Mouse (Mus musculus) forebrain, postnatal 0 days (tissue): Measurements from ENCODE around the gene Szt2. TPM values are rescaled to one million over a fixed set of nuclear protein-coding genes. Genes with fewer than 3 reads are reported as not detected.

Experiments used
- ATAC-seq: fragments of 200-750 bp; cut with Nextera tagmentation; 2 replicates; pipeline ENCODE4 v1.8.0; 2017; ENCODE audit warnings: mild to moderate bottlenecking, moderate library complexity
- DNase-seq: peaks from one replicate; pipeline ENCODE4 v3.0.0-alpha.2; 2015
- H3K27ac ChIP-seq: fragments of 300-500 bp; sonication (generic); 2 replicates; pipeline ENCODE4 v1.5.1; 2014; ENCODE audit warnings: low read depth, mild to moderate bottlenecking, antibody characterized with exemption, low read length, moderate library complexity, mixed read lengths
- H3K27me3 ChIP-seq: fragments of 300-500 bp; sonication (generic); 2 replicates; pipeline ENCODE4 v1.6.1; 2014; ENCODE audit warnings: mild to moderate bottlenecking, low read length, mixed read lengths; ENCODE audit not compliant: insufficient read depth
- H3K36me3 ChIP-seq: fragments of 300-500 bp; sonication (generic); 2 replicates; pipeline ENCODE4 v1.6.1; 2014; ENCODE audit warnings: mild to moderate bottlenecking, moderate library complexity; ENCODE audit not compliant: insufficient read depth
- H3K4me1 ChIP-seq: fragments of 300-500 bp; sonication (generic); 2 replicates; pipeline ENCODE4 v1.6.1; 2014; ENCODE audit warnings: antibody characterized with exemption; ENCODE audit not compliant: insufficient read depth
- H3K4me2 ChIP-seq: fragments of 300-500 bp; sonication (generic); 2 replicates; pipeline ENCODE4 v1.6.1; 2014; ENCODE audit warnings: low read depth, mild to moderate bottlenecking, moderate library complexity
- H3K4me3 ChIP-seq: fragments of 300-500 bp; sonication (generic); 2 replicates; pipeline ENCODE4 v1.5.1; 2014; ENCODE audit warnings: low read depth, low read length, mixed read lengths
- H3K9ac ChIP-seq: fragments of 300-500 bp; sonication (generic); 2 replicates; pipeline ENCODE4 v1.6.1; 2014; ENCODE audit warnings: mild to moderate bottlenecking
- H3K9me3 ChIP-seq: fragments of 300-500 bp; sonication (generic); 2 replicates; pipeline ENCODE4 v1.6.1; 2016; ENCODE audit warnings: low read length
- CTCF ChIP-seq: sonication (generic); IDR thresholded peaks from 2 replicates; pipeline ENCODE4 v1.5.1; 2016; ENCODE audit warnings: antibody characterized with exemption, control low read depth, low read depth
- WGBS: fragments of 180-500 bp; shearing (Covaris S2); extraction: QIAGEN DNeasy Blood & Tissue Kit; methylation state at CpG from one replicate; pipeline ENCODE4 v1.1.7; 2014; 5-methylcytosine and 5-hydroxymethylcytosine counted together
- polyA plus RNA-seq: library from polyadenylated mRNA; unstranded; fragments of >200 nt; fragmentation: Nextera tagmentation; extraction: Ambion mirVana; gene quantifications from 2 replicates; pipeline ENCODE4 v1.2.1, GENCODE M21; 2015
- total RNA-seq: library from RNA; depleted of rRNA; stranded (reverse); fragments of >200 nt; gene quantifications from 2 replicates; pipeline ENCODE4 v1.2.3, GENCODE M21; 2014

Szt2 gene
- total and polyA plus RNA-seq, 2 experiments from 2014 or later, result 3.4 to 21.1 TPM

- DNase-seq, result peak; percentile 97
- Histone ChIP-seq H3K27ac (peak within 1 kb of the TSS; percentile 88), H3K9me3 (no peaks in the 10 kb centered on the region), H3K4me1 (peaks cover 5% of the 10 kb centered on the region), H3K4me3 (peak within 1 kb of the TSS; percentile 49), H3K27me3 (no peaks in the 10 kb centered on the region), H3K36me3 (peaks cover 7% of the 10 kb centered on the region), H3K9ac (peak within 1 kb of the TSS; percentile 63), H3K4me2 (peak within 1 kb of the TSS; percentile 87)
- peak; percentile 99 for ATAC-seq
- TF ChIP-seq CTCF, result peak; percentile 28; the same call in 1 of the 2 replicates
- 2% methylated on average over 66 of the region's 67 CpGs for WGBS
Observed at GRCm38 (mm10) chr4:118436820-118437603, 27.9 kb upstream of the Szt2 start, which contains the start of gene Cdc20. Cdc20 (minus strand) TSS chr4:118437352.

GRCm38 (mm10) chr4:118432332-118432731 is 23.3 kb upstream of the Szt2 start:
- DNase-seq (no peak), ATAC-seq (no peak)
- H3K36me3 ChIP-seq, result peaks cover 9% of the 10 kb centered on the region
- H3K9ac ChIP-seq, result no peak overlapping the region
- no peak overlapping the region for H3K4me3 ChIP-seq
- no peaks in the 10 kb centered on the region for H3K9me3 ChIP-seq
- 71% methylated on average over 8 of the region's 8 CpGs for WGBS
- peaks cover 13% of the 10 kb centered on the region for H3K4me1 ChIP-seq
- no peaks in the 10 kb centered on the region for H3K27me3 ChIP-seq
- no peak overlapping the region for H3K4me2 ChIP-seq
- no peak overlapping the region for H3K27ac ChIP-seq
- TF ChIP-seq CTCF, result no peak

DNA sequence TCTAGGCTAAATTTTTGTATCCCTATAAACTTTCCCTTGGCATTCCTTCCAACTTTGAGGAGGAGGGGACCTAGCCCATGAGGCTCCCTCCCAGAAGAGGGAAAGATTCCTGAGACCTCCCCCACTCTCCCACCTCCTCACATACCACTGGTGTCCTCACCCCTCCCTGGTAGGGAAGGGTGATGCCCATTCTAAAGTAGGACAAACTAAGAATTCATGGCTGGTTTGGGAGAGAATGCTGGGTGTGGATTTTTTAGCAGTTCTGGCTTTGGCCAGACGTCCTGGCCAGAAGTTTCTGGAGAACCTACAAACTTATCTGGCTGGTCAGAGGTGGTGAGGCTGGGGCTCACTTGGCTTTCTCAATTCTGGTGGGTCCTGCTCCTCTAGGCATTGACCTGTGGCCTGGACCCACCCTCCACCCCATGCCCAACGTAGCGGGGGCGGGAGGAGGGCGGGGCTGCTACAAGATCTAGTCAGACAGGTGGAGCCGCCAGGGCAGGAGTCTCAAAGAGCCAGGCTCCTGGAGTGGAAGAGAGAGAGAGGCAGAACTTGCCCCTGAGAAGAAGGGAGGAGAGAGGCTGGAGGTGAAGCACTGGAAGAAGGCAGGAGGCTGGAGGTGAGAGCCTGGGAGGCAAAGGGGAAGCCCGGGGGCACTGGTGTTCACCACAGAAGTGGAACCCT is 20.3 kb upstream of the Szt2 start:
- ATAC-seq (no peak), DNase-seq (no peak)
- peaks cover 18% of the 10 kb centered on the region for H3K4me1 ChIP-seq
- no peak overlapping the region for H3K4me3 ChIP-seq
- no peaks in the 10 kb centered on the region for H3K9me3 ChIP-seq
- TF ChIP-seq CTCF, result no peak
- no peaks in the 10 kb centered on the region for H3K27me3 ChIP-seq
- peaks cover 9% of the 10 kb centered on the region for H3K36me3 ChIP-seq
- no peak overlapping the region for H3K4me2 ChIP-seq
- WGBS, result 69% methylated on average over 7 of the region's 7 CpGs
- no peak overlapping the region for H3K9ac ChIP-seq
- no peak overlapping the region for H3K27ac ChIP-seq

DNA sequence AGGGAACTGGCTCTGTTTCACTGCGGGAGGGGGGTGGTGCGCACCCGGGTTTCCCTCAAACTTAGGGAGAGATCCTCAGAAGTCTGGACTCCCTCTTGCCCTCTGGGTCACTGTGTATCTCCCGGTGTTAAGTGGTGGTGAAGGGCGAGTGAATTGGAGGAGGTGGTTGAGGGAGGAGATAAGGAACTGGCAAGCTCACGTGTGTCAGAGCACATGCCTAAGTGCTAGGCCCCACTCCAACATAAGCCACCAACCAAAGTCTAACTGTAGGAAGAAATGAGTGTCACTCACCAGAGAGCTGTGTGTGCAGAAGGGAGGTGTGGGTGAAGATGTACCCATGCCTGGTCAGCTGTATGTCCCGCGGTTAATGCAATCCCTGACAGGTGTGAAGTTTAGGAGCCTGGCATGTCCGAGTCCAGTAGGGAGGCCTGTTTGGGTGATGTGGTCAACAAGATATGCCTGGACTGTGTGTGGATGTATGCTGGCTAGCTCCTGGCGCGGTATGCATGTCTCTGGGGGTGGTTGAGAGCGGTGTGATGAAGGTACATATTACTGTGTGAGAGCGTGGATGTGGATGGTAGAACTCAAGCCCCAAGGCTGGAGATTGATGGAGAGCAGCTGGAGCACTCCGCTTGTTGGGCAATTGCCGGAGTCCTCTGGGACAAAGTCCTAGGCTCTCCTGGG is 19.6 kb upstream of the Szt2 start:
- Histone ChIP-seq H3K4me2 (peak overlapping the region; percentile 88), H3K4me1 (peaks cover 18% of the 10 kb centered on the region), H3K4me3 (peak overlapping the region; percentile 46), H3K9me3 (no peaks in the 10 kb centered on the region), H3K9ac (peak overlapping the region; percentile 58), H3K27ac (peak overlapping the region; percentile 31; the same call in 1 of the 2 replicates), H3K27me3 (no peaks in the 10 kb centered on the region), H3K36me3 (peaks cover 9% of the 10 kb centered on the region)
- 52% methylated on average over 15 of the region's 15 CpGs for WGBS
- no peak for DNase-seq
- ATAC-seq, result peak; percentile 5; the same call in 1 of the 2 replicates
- no peak for TF ChIP-seq CTCF

DNA sequence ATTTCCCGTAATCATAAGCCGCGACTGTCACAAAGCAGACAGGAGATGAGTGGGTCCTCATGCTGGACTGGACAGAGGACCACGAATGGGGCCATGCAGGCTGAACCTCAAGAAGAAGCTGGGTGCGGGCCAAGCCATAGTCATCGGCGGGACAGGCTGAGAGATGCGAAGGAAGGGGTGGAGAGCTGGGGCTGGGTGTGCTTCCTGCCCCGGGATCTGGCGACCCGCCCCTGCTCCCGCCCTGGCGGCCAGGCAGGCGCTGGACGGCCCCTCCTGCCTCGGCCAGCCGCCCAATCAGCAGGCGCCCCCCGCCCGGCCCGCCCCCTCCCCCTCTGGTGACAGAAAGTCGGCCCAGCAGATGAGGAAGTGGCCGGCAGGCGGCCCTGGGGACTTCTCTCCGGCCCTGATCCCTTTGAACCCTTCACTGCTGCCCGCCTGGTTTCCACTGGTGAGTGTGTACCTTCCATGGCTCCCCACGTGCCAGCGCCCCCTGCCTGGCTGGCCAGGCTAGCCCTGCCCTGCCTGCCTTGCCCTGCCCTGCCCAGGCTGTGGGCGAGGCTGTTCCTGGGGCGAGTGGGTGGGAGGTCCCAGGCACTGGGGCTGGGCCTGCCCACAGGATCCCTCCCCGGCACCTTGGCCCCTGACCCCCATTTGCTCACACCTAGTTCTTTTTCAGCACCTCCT is 18.8 kb upstream of the Szt2 start, which contains the start of gene Elovl1:
Gene Elovl1 (plus strand): TSS at position 326 of the 684 bp plus-strand sequence.
- Histone ChIP-seq H3K4me3 (peak within 1 kb of the TSS; percentile 46), H3K36me3 (peaks cover 9% of the 10 kb centered on the region), H3K27me3 (no peaks in the 10 kb centered on the region), H3K4me1 (peaks cover 18% of the 10 kb centered on the region), H3K9ac (peak within 1 kb of the TSS; percentile 58), H3K4me2 (peak within 1 kb of the TSS; percentile 88), H3K9me3 (no peaks in the 10 kb centered on the region), H3K27ac (peak within 1 kb of the TSS; percentile 31)
- DNase-seq, result peak; percentile 73
- peak; percentile 63 for TF ChIP-seq CTCF
- ATAC-seq, result peak; percentile 85
- WGBS, result 4% methylated on average over 22 of the region's 31 CpGs

GRCm38 (mm10) chr4:118427415-118427767 is 18.3 kb upstream of the Szt2 start:
- ATAC-seq (no peak; the same call in 1 of the 2 replicates), DNase-seq (no peak)
- Histone ChIP-seq H3K36me3 (peaks cover 9% of the 10 kb centered on the region), H3K27me3 (no peaks in the 10 kb centered on the region), H3K4me1 (peaks cover 18% of the 10 kb centered on the region), H3K4me3 (peak overlapping the region; percentile 46), H3K27ac (peak overlapping the region; percentile 31; the same call in 1 of the 2 replicates), H3K9ac (peak overlapping the region; percentile 58), H3K9me3 (no peaks in the 10 kb centered on the region), H3K4me2 (peak overlapping the region; percentile 88)
- TF ChIP-seq CTCF, result no peak
- WGBS, result 3% methylated on average over 5 of the region's 5 CpGs
